Mouse (Mus musculus) limb, embryonic 10.5 days (tissue): Measurements from ENCODE around the gene Stat5b. TPM values are rescaled to one million over a fixed set of nuclear protein-coding genes. Genes with fewer than 3 reads are reported as not detected.

Experiments
- DNase-seq: peaks from one replicate; pipeline ENCODE4 v3.0.0-alpha.2; 2017; ENCODE audit warnings: low spot score
- H3K27ac ChIP-seq: fragments of 300-500 bp; sonication (generic); 2 replicates; pipeline ENCODE4 v1.5.1; 2016; ENCODE audit warnings: mild to moderate bottlenecking
- H3K27me3 ChIP-seq: fragments of 300-500 bp; sonication (generic); 2 replicates; pipeline ENCODE4 v1.6.1; 2016; ENCODE audit warnings: low read depth, mild to moderate bottlenecking; ENCODE audit not compliant: poor library complexity, severe bottlenecking
- H3K36me3 ChIP-seq: fragments of 300-500 bp; sonication (generic); 2 replicates; pipeline ENCODE4 v1.6.1; 2016; ENCODE audit warnings: mild to moderate bottlenecking, moderate library complexity
- H3K4me1 ChIP-seq: fragments of 300-500 bp; sonication (generic); 2 replicates; pipeline ENCODE4 v1.6.1; 2016
- H3K4me3 ChIP-seq: fragments of 300-500 bp; sonication (generic); 2 replicates; pipeline ENCODE4 v1.5.1; 2016; ENCODE audit warnings: mild to moderate bottlenecking, moderate library complexity
- H3K9me3 ChIP-seq: fragments of 300-500 bp; sonication (generic); replicated peaks from 2 replicates; pipeline ENCODE4 v1.6.1; 2016; ENCODE audit warnings: mild to moderate bottlenecking
- WGBS: fragments of 180-500 bp; shearing (Covaris S2); methylation state at CpG from one replicate; pipeline ENCODE4 v1.1.7; 2016; 5-methylcytosine and 5-hydroxymethylcytosine counted together
- polyA plus RNA-seq: library from polyadenylated mRNA; unstranded; fragments of >200 nt; fragmentation: Nextera tagmentation; extraction: Ambion mirVana; gene quantifications from 2 replicates; pipeline ENCODE4 v1.2.1, GENCODE M21; 2016

The Stat5b gene
- polyA plus RNA-seq, 1 experiment from 2014 or later: 15.6 TPM

GRCm38 (mm10) chr11:100746546-100746945 is 104.0 kb downstream of the Stat5b start:
- no peak for DNase-seq
- 86% methylated on average over 10 of the region's 10 CpGs for WGBS
- no peak overlapping the region for H3K27ac ChIP-seq
- H3K4me3 ChIP-seq: no peak overlapping the region
- H3K9me3 ChIP-seq: no peaks in the 10 kb centered on the region
- no peaks in the 10 kb centered on the region; the same call in 1 of the 2 replicates for H3K4me1 ChIP-seq
- H3K36me3 ChIP-seq: no peaks in the 10 kb centered on the region
- H3K27me3 ChIP-seq: peaks cover 43% of the 10 kb centered on the region

- Histone ChIP-seq H3K9me3 (no peaks in the 10 kb centered on the region), H3K4me1 (no peaks in the 10 kb centered on the region; the same call in 1 of the 2 replicates), H3K27me3 (peaks cover 33% of the 10 kb centered on the region), H3K27ac (no peak overlapping the region), H3K36me3 (no peaks in the 10 kb centered on the region), H3K4me3 (no peak overlapping the region)
- WGBS: 18% methylated on average over 6 of the region's 6 CpGs
- no peak for DNase-seq
These were observed 105.4 kb downstream of the Stat5b start for GRCm38 (mm10) chr11:100745085-100745484.

GRCm38 (mm10) chr11:100741348-100741747 is 109.2 kb downstream of the Stat5b start:
- Histone ChIP-seq H3K36me3 (no peaks in the 10 kb centered on the region), H3K4me1 (peaks cover 14% of the 10 kb centered on the region), H3K9me3 (no peaks in the 10 kb centered on the region), H3K4me3 (no peak overlapping the region), H3K27me3 (no peaks in the 10 kb centered on the region), H3K27ac (no peak overlapping the region)
- no peak for DNase-seq
- WGBS: 73% methylated on average over 6 of the region's 6 CpGs

GRCm38 (mm10) chr11:100738749-100739148 is 111.8 kb downstream of the Stat5b start:
- DNase-seq: no peak
- peak overlapping the region; percentile 88 for H3K27ac ChIP-seq
- H3K9me3 ChIP-seq: no peaks in the 10 kb centered on the region
- no peaks in the 10 kb centered on the region for H3K27me3 ChIP-seq
- WGBS: 21% methylated on average over 5 of the region's 5 CpGs
- peaks cover 14% of the 10 kb centered on the region for H3K36me3 ChIP-seq
- peak overlapping the region; percentile 84 for H3K4me3 ChIP-seq
- H3K4me1 ChIP-seq: peaks cover 22% of the 10 kb centered on the region

- peak; percentile 96 for DNase-seq
- WGBS: under 1% methylated on average over 39 of the region's 39 CpGs
- Histone ChIP-seq H3K4me1 (peaks cover 22% of the 10 kb centered on the region), H3K36me3 (peaks cover 20% of the 10 kb centered on the region), H3K27ac (peak within 1 kb of the TSS; percentile 88), H3K4me3 (peak within 1 kb of the TSS; percentile 84), H3K27me3 (no peaks in the 10 kb centered on the region), H3K9me3 (no peaks in the 10 kb centered on the region)
These were observed 112.4 kb downstream of the Stat5b start, which contains the start of gene Rab5c for GRCm38 (mm10) chr11:100738066-100738604. TSS of gene Rab5c (minus strand) at chr11:100738215.

- 4% methylated on average over 13 of the region's 13 CpGs for WGBS
- Histone ChIP-seq H3K27me3 (no peaks in the 10 kb centered on the region), H3K4me3 (peak overlapping the region; percentile 84), H3K36me3 (peaks cover 30% of the 10 kb centered on the region), H3K9me3 (no peaks in the 10 kb centered on the region), H3K4me1 (peaks cover 22% of the 10 kb centered on the region), H3K27ac (peak overlapping the region; percentile 88)
- DNase-seq: no peak
These were observed 113.3 kb downstream of the Stat5b start for GRCm38 (mm10) chr11:100737105-100737733.

GRCm38 (mm10) chr11:100736746-100737080 is 113.8 kb downstream of the Stat5b start:
- no peak overlapping the region for H3K27ac ChIP-seq

GRCm38 (mm10) chr11:100735954-100736745 is 114.4 kb downstream of the Stat5b start:
- H3K9me3 ChIP-seq: no peaks in the 10 kb centered on the region
- WGBS: 78% methylated on average over 14 of the region's 14 CpGs
- H3K27ac ChIP-seq: no peak overlapping the region
- H3K4me1 ChIP-seq: peaks cover 22% of the 10 kb centered on the region
- H3K36me3 ChIP-seq: peaks cover 35% of the 10 kb centered on the region
- no peak for DNase-seq
- H3K27me3 ChIP-seq: no peaks in the 10 kb centered on the region
- 0 out of 2 replicates have a peak overlapping the region, but pooled peaks have one; percentile 4 for H3K4me3 ChIP-seq

More at GRCm38 (mm10) chr11:100736746-100737080, 113.8 kb downstream of the Stat5b start:
- 84% methylated on average over 4 of the region's 4 CpGs for WGBS
- Histone ChIP-seq H3K4me1 (peaks cover 22% of the 10 kb centered on the region), H3K36me3 (peaks cover 35% of the 10 kb centered on the region), H3K27me3 (no peaks in the 10 kb centered on the region), H3K9me3 (no peaks in the 10 kb centered on the region), H3K4me3 (peak overlapping the region; percentile 84)
- no peak for DNase-seq

GRCm38 (mm10) chr11:100735134-100735865 is 115.2 kb downstream of the Stat5b start:
- no peak overlapping the region for H3K27ac ChIP-seq
- peaks cover 22% of the 10 kb centered on the region for H3K4me1 ChIP-seq
- H3K4me3 ChIP-seq: no peak overlapping the region
- WGBS: 91% methylated on average over 9 of the region's 9 CpGs
- no peak for DNase-seq
- H3K36me3 ChIP-seq: peaks cover 35% of the 10 kb centered on the region
- H3K9me3 ChIP-seq: no peaks in the 10 kb centered on the region
- H3K27me3 ChIP-seq: no peaks in the 10 kb centered on the region

Other genes starting within 250 kb of the Stat5b start
- 86.2 and 95.5 TPM in 2 replicates for gene Nkiras2, start 231.5 kb downstream of the Stat5b start, polyA plus RNA-seq
- gene Dnajc7, start 230.6 kb downstream of the Stat5b start, polyA plus RNA-seq: 256 and 281 TPM in 2 replicates
- gene Zfp385c, start 158.3 kb downstream of the Stat5b start, polyA plus RNA-seq: 0.15 and 0.16 TPM in 2 replicates
- 3.1 and 4.4 TPM in 2 replicates for gene Dhx58, start 146.5 kb downstream of the Stat5b start, polyA plus RNA-seq
- gene Kat2a, start 138.3 kb downstream of the Stat5b start, polyA plus RNA-seq: 77.2 and 87.7 TPM in 2 replicates
- 0.31 and 0.56 TPM in 2 replicates for gene Hspb9, start 136.9 kb downstream of the Stat5b start, polyA plus RNA-seq
- gene Rab5c, start 112.5 kb downstream of the Stat5b start, polyA plus RNA-seq: 13.1 and 16.8 TPM in 2 replicates
- gene Kcnh4, start 90.8 kb downstream of the Stat5b start, polyA plus RNA-seq: not detected in 2 replicates
- gene Hcrt, start 87.8 kb downstream of the Stat5b start, polyA plus RNA-seq: not detected in 2 replicates
- 3.5 and 4.3 TPM in 2 replicates for gene Ghdc, start 79.8 kb downstream of the Stat5b start, polyA plus RNA-seq
- 2.1 and 2.7 TPM in 2 replicates for gene Stat5a, start 8.6 kb upstream of the Stat5b start, polyA plus RNA-seq
- gene Stat3, start 88.8 kb upstream of the Stat5b start, polyA plus RNA-seq: 20.7 and 30.2 TPM in 2 replicates
- gene Cavin1, start 120.2 kb upstream of the Stat5b start, polyA plus RNA-seq: 21.9 and 24.6 TPM in 2 replicates
- gene Atp6v0a1, start 158.7 kb upstream of the Stat5b start, polyA plus RNA-seq: 28.1 and 30.2 TPM in 2 replicates
- 4.9 and 5.9 TPM in 2 replicates for gene Naglu, start 219.3 kb upstream of the Stat5b start, polyA plus RNA-seq
- gene Hsd17b1, start 227.7 kb upstream of the Stat5b start, polyA plus RNA-seq: not detected in 2 replicates
- 42.3 and 45.3 TPM in 2 replicates for gene Coasy, start 231.8 kb upstream of the Stat5b start, polyA plus RNA-seq
- gene Mlx, start 236.6 kb upstream of the Stat5b start, polyA plus RNA-seq: 41.3 and 49.6 TPM in 2 replicates
- 73.1 and 74.0 TPM in 2 replicates for gene Psmc3ip, start 244.7 kb upstream of the Stat5b start, polyA plus RNA-seq